Comparison of ENCODE assay signal across 9 mouse cellular contexts in the genomic region with DNA sequence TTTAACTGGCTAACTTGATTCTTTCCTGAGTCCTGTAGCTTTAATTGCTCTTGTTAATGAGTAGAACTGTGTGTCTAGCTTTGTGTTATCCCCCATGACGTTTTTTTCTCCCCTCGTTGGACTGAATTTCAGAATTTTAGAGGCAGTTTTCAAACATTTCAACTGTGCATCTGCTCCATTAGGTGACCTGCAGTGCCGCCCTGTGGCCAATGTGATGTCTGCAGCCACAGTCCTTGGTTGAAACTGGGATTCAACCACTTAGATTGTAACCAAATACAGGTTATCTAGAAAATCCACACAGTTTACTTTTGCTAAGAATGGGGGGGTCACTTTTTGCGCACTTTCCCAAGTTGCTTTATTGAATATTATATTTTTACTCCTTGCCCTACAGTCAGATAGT.
DNase-seq lines count a peak whose midpoint lies in the region; ATAC-seq and TF ChIP-seq lines count a peak whose summit lies in the region.
"Had no signal": no experiment of that assay in that cellular context is flagged by ENCODE, and none has a peak within 500 bp of the region (broad histone marks: within the 10 kb centered on the region; RNA-seq: fewer than 3 reads in every experiment).

No protein-coding gene starts in this region.

- TF ChIP-seq CTCF in testis, adult 2 months (IDR thresholded peaks at IDR 0.05; ENCODE audit: control insufficient read depth, insufficient read depth, insufficient replicate concordance, low read depth, low read length), result peak; percentile 67; the same call in 1 of the 2 replicates
- TF ChIP-seq CTCF in kidney, postnatal 0 days (IDR thresholded peaks at IDR 0.05; ENCODE audit: low read depth), result peak; percentile 94
- TF ChIP-seq CTCF in liver, embryonic 14.5 days (IDR thresholded peaks at IDR 0.05; ENCODE audit: low read depth), result peak; percentile 71

- H3K27ac ChIP-seq in testis, adult 2 months (ENCODE audit: control insufficient read depth, insufficient read depth, low read depth, low read length), result no peak overlapping the region
- H3K27ac ChIP-seq in kidney, postnatal 0 days, result no peak overlapping the region
- no peak overlapping the region for H3K27ac ChIP-seq in liver, embryonic 14.5 days
- H3K27ac ChIP-seq: neural tube, embryonic 13.5 days had no signal

- no peaks in the 10 kb centered on the region for H3K9me3 ChIP-seq in kidney, postnatal 0 days (replicated peaks; ENCODE audit: low read length)
- no peaks in the 10 kb centered on the region for H3K9me3 ChIP-seq in liver, embryonic 14.5 days (ENCODE audit: control insufficient read depth, low read length)
- H3K9me3 ChIP-seq: neural tube, embryonic 13.5 days had no signal

- no peak for ATAC-seq in kidney, postnatal 0 days (replicated peaks; ENCODE audit: low FRiP score, low read depth)
- no peak for ATAC-seq in liver, embryonic 14.5 days (ENCODE audit: insufficient read depth)

- no peak overlapping the region for H3K4me3 ChIP-seq in testis, adult 2 months (ENCODE audit: control insufficient read depth, low read depth, low read length)
- H3K4me3 ChIP-seq in kidney, postnatal 0 days (replicated peaks; ENCODE audit: low read depth, low read length), result no peak overlapping the region
- no peak overlapping the region for H3K4me3 ChIP-seq in liver, embryonic 14.5 days (ENCODE audit: insufficient read depth in 1 of 2, low read depth in 2 of 2, low read length in 2 of 2)
- H3K4me3 ChIP-seq: neural tube, embryonic 13.5 days had no signal

- no peaks in the 10 kb centered on the region for H3K36me3 ChIP-seq in testis, adult 2 months (ENCODE audit: control insufficient read depth, insufficient read depth, low read length)
- no peaks in the 10 kb centered on the region for H3K36me3 ChIP-seq in kidney, postnatal 0 days (ENCODE audit: insufficient read depth, low read length)
- no peaks in the 10 kb centered on the region for H3K36me3 ChIP-seq in liver, embryonic 14.5 days (replicated peaks; ENCODE audit: control insufficient read depth, insufficient read depth, low read depth)
- H3K36me3 ChIP-seq: neural tube, embryonic 13.5 days had no signal

- H3K9ac ChIP-seq in kidney, postnatal 0 days (ENCODE audit: low read depth, low read length), result no peak overlapping the region
- no peak overlapping the region for H3K9ac ChIP-seq in liver, embryonic 14.5 days (replicated peaks)
- H3K9ac ChIP-seq: neural tube, embryonic 13.5 days had no signal

- no peaks in the 10 kb centered on the region for H3K27me3 ChIP-seq in testis, adult 2 months (ENCODE audit: control insufficient read depth, insufficient read depth, low read length)
- H3K27me3 ChIP-seq in kidney, postnatal 0 days (ENCODE audit: insufficient read depth, low read length), result no peaks in the 10 kb centered on the region
- H3K27me3 ChIP-seq in liver, embryonic 14.5 days (ENCODE audit: control insufficient read depth, insufficient read depth, low read length), result no peaks in the 10 kb centered on the region

- no peak for TF ChIP-seq EP300 in liver, embryonic 14.5 days (IDR thresholded peaks at IDR 0.05; ENCODE audit: low read depth)

- no peak overlapping the region for H3K4me2 ChIP-seq in kidney, postnatal 0 days (ENCODE audit: low read length)
- no peak overlapping the region for H3K4me2 ChIP-seq in liver, embryonic 14.5 days (ENCODE audit: low read depth)
- H3K4me2 ChIP-seq: neural tube, embryonic 13.5 days had no signal

- no peak for DNase-seq in testis, postnatal 14 days (ENCODE audit: low spot score)
- peak; percentile 76 for DNase-seq in cerebellum, adult 11 months
- DNase-seq in forelimb bud, embryonic 11.5 days (ENCODE audit: low read depth, low spot score), result peak; percentile 65
- DNase-seq in kidney, postnatal 0 days (ENCODE audit: low spot score), result peak; percentile 81
- DNase-seq in liver, embryonic 14.5 days (ENCODE audit: low read depth in 3 of 3, low spot score in 3 of 3), result no peak
- peak; percentile 66 for DNase-seq in retina, postnatal 1 day
- peak; percentile 46 for DNase-seq in urinary bladder, adult 2 months (ENCODE audit: low spot score)

- 3% methylated on average over 4 of the region's 4 CpGs for WGBS in kidney, postnatal 0 days
- 0% methylated on average over 4 of the region's 4 CpGs for WGBS in liver, embryonic 14.5 days (ENCODE audit: insufficient replicate concordance)

- peaks cover 5% of the 10 kb centered on the region for H3K4me1 ChIP-seq in testis, adult 2 months (ENCODE audit: control insufficient read depth, insufficient read depth, low read length)
- H3K4me1 ChIP-seq in kidney, postnatal 0 days (replicated peaks; ENCODE audit: insufficient read depth, low read length), result no peaks in the 10 kb centered on the region
- peaks cover 0 to 4% of the 10 kb centered on the region in 2 experiments; a peak in 1 of 4 replicates for H3K4me1 ChIP-seq in liver, embryonic 14.5 days (replicated peaks; ENCODE audit: control insufficient read depth in 2 of 2, insufficient read depth in 2 of 2, low read length in 1 of 2)
- H3K4me1 ChIP-seq: neural tube, embryonic 13.5 days had no signal

- TF ChIP-seq POLR2A in testis, adult 2 months (IDR thresholded peaks at IDR 0.05; ENCODE audit: control insufficient read depth, low read depth, low read length), result no peak

Comparison
In these comparisons a context has a peak if more than half of its experiments do, and no peak if none do; other contexts are left out.
1. DNase-seq: peak in cerebellum, adult 11 months (single experiment), forelimb bud, embryonic 11.5 days (single experiment), kidney, postnatal 0 days (single experiment), retina, postnatal 1 day (single experiment) and urinary bladder, adult 2 months (single experiment); none in testis, postnatal 14 days (single experiment) and liver, embryonic 14.5 days (0 of 3).
2. Peak in every context shown above with its lines, with median percentiles within 50 percentile points of each other: CTCF ChIP-seq.